Mouse (Mus musculus): Measurements from ENCODE around the gene Kat7. TPM values are rescaled to one million over a fixed set of nuclear protein-coding genes. Genes with fewer than 3 reads are reported as not detected.

Kat7 gene
- polyA plus RNA-seq, 1 experiment from 2014 or later = 85.0 TPM

GRCm38 (mm10) chr11:95295736-95296135, 14.3 kb downstream of the Kat7 start:
- no peak overlapping the region for H3K4me3 ChIP-seq (ENCODE audit: low read length)
- no peak overlapping the region for H3K27ac ChIP-seq (ENCODE audit: low read length)
- H3K9ac ChIP-seq (replicated peaks; ENCODE audit: low read length) = no peak overlapping the region
- H3K4me1 ChIP-seq (ENCODE audit: insufficient read depth, low read length) = no peaks in the 10 kb centered on the region
- WGBS = 94% methylated on average over 13 of the region's 13 CpGs
- H3K36me3 ChIP-seq (ENCODE audit: insufficient read depth, low read length) = peaks cover 47% of the 10 kb centered on the region
- H3K9me3 ChIP-seq (ENCODE audit: low read length) = no peaks in the 10 kb centered on the region
- no peaks in the 10 kb centered on the region for H3K27me3 ChIP-seq (ENCODE audit: insufficient read depth, low read length)
- no peak for ATAC-seq (ENCODE audit: low FRiP score, low TSS enrichment)
- H3K4me2 ChIP-seq (replicated peaks; ENCODE audit: low read depth, low read length) = no peak overlapping the region

GRCm38 (mm10) chr11:95293017-95293624, 16.9 kb downstream of the Kat7 start:
- 81% methylated on average over 8 of the region's 8 CpGs for WGBS
- ATAC-seq (ENCODE audit: low FRiP score, low TSS enrichment) = no peak
- H3K4me1 ChIP-seq (ENCODE audit: insufficient read depth, low read length) = no peaks in the 10 kb centered on the region
- no peak overlapping the region for H3K4me2 ChIP-seq (replicated peaks; ENCODE audit: low read depth, low read length)
- peaks cover 57% of the 10 kb centered on the region for H3K36me3 ChIP-seq (ENCODE audit: insufficient read depth, low read length)
- no peak overlapping the region for H3K27ac ChIP-seq (ENCODE audit: low read length)
- H3K27me3 ChIP-seq (ENCODE audit: insufficient read depth, low read length) = no peaks in the 10 kb centered on the region
- no peak overlapping the region for H3K9ac ChIP-seq (replicated peaks; ENCODE audit: low read length)
- no peaks in the 10 kb centered on the region for H3K9me3 ChIP-seq (ENCODE audit: low read length)
- no peak overlapping the region for H3K4me3 ChIP-seq (ENCODE audit: low read length)

- Histone ChIP-seq H3K4me2 (replicated peaks; ENCODE audit: low read depth, low read length) (no peak overlapping the region), H3K4me3 (ENCODE audit: low read length) (no peak overlapping the region), H3K4me1 (ENCODE audit: insufficient read depth, low read length) (no peaks in the 10 kb centered on the region), H3K36me3 (ENCODE audit: insufficient read depth, low read length) (peaks cover 59% of the 10 kb centered on the region), H3K27ac (ENCODE audit: low read length) (no peak overlapping the region), H3K9me3 (ENCODE audit: low read length) (no peaks in the 10 kb centered on the region), H3K27me3 (ENCODE audit: insufficient read depth, low read length) (no peaks in the 10 kb centered on the region), H3K9ac (replicated peaks; ENCODE audit: low read length) (no peak overlapping the region)
- WGBS = 77% methylated on average over 4 of the region's 4 CpGs
- ATAC-seq (ENCODE audit: low FRiP score, low TSS enrichment) = no peak
Observed at GRCm38 (mm10) chr11:95291998-95292397, 18.0 kb downstream of the Kat7 start.

GRCm38 (mm10) chr11:95282331-95282730, 27.7 kb downstream of the Kat7 start:
- Histone ChIP-seq H3K4me3 (ENCODE audit: low read length) (no peak overlapping the region), H3K9ac (replicated peaks; ENCODE audit: low read length) (no peak overlapping the region), H3K9me3 (ENCODE audit: low read length) (no peaks in the 10 kb centered on the region), H3K4me1 (ENCODE audit: insufficient read depth, low read length) (no peaks in the 10 kb centered on the region), H3K36me3 (ENCODE audit: insufficient read depth, low read length) (peaks cover 84% of the 10 kb centered on the region), H3K27ac (ENCODE audit: low read length) (no peak overlapping the region), H3K4me2 (replicated peaks; ENCODE audit: low read depth, low read length) (no peak overlapping the region), H3K27me3 (ENCODE audit: insufficient read depth, low read length) (no peaks in the 10 kb centered on the region)
- 96% methylated on average over 5 of the region's 5 CpGs for WGBS
- no peak for ATAC-seq (ENCODE audit: low FRiP score, low TSS enrichment)

GRCm38 (mm10) chr11:95279061-95279659, 30.9 kb downstream of the Kat7 start:
- Histone ChIP-seq H3K4me3 (ENCODE audit: low read length) (no peak overlapping the region), H3K9me3 (ENCODE audit: low read length) (no peaks in the 10 kb centered on the region), H3K27me3 (ENCODE audit: insufficient read depth, low read length) (no peaks in the 10 kb centered on the region), H3K4me1 (ENCODE audit: insufficient read depth, low read length) (no peaks in the 10 kb centered on the region), H3K27ac (ENCODE audit: low read length) (no peak overlapping the region), H3K9ac (replicated peaks; ENCODE audit: low read length) (no peak overlapping the region), H3K36me3 (ENCODE audit: insufficient read depth, low read length) (peaks cover 84% of the 10 kb centered on the region), H3K4me2 (replicated peaks; ENCODE audit: low read depth, low read length) (no peak overlapping the region)
- ATAC-seq (ENCODE audit: low FRiP score, low TSS enrichment) = no peak
- WGBS = 91% methylated on average over 4 of the region's 4 CpGs

GRCm38 (mm10) chr11:95276056-95276455, 34.0 kb downstream of the Kat7 start:
- 91% methylated on average over 6 of the region's 6 CpGs for WGBS
- no peak for ATAC-seq (ENCODE audit: low FRiP score, low TSS enrichment)
- Histone ChIP-seq H3K36me3 (ENCODE audit: insufficient read depth, low read length) (peaks cover 88% of the 10 kb centered on the region), H3K27me3 (ENCODE audit: insufficient read depth, low read length) (no peaks in the 10 kb centered on the region), H3K9me3 (ENCODE audit: low read length) (no peaks in the 10 kb centered on the region), H3K27ac (ENCODE audit: low read length) (no peak overlapping the region), H3K4me1 (ENCODE audit: insufficient read depth, low read length) (no peaks in the 10 kb centered on the region), H3K4me2 (replicated peaks; ENCODE audit: low read depth, low read length) (no peak overlapping the region), H3K9ac (replicated peaks; ENCODE audit: low read length) (no peak overlapping the region), H3K4me3 (ENCODE audit: low read length) (no peak overlapping the region)

GRCm38 (mm10) chr11:95274613-95275012, 35.4 kb downstream of the Kat7 start:
- 92% methylated on average over 3 of the region's 3 CpGs for WGBS

GRCm38 (mm10) chr11:95273661-95274060, 36.4 kb downstream of the Kat7 start:
- no peak for ATAC-seq (ENCODE audit: low FRiP score, low TSS enrichment)

More at GRCm38 (mm10) chr11:95274613-95275012, 35.4 kb downstream of the Kat7 start:
- no peaks in the 10 kb centered on the region for H3K9me3 ChIP-seq (ENCODE audit: low read length)
- ATAC-seq (ENCODE audit: low FRiP score, low TSS enrichment) = no peak
- H3K9ac ChIP-seq (replicated peaks; ENCODE audit: low read length) = no peak overlapping the region
- no peaks in the 10 kb centered on the region for H3K27me3 ChIP-seq (ENCODE audit: insufficient read depth, low read length)
- no peaks in the 10 kb centered on the region for H3K4me1 ChIP-seq (ENCODE audit: insufficient read depth, low read length)
- H3K4me3 ChIP-seq (ENCODE audit: low read length) = no peak overlapping the region
- H3K27ac ChIP-seq (ENCODE audit: low read length) = no peak overlapping the region
- H3K36me3 ChIP-seq (ENCODE audit: insufficient read depth, low read length) = peaks cover 87% of the 10 kb centered on the region
- no peak overlapping the region for H3K4me2 ChIP-seq (replicated peaks; ENCODE audit: low read depth, low read length)

GRCm38 (mm10) chr11:95266540-95267245, 43.4 kb downstream of the Kat7 start:
- WGBS = 61% methylated on average over 6 of the region's 6 CpGs
- no peak overlapping the region for H3K4me2 ChIP-seq (replicated peaks; ENCODE audit: low read depth, low read length)
- peaks cover 17% of the 10 kb centered on the region for H3K36me3 ChIP-seq (ENCODE audit: insufficient read depth, low read length)
- no peak overlapping the region for H3K4me3 ChIP-seq (ENCODE audit: low read length)
- no peaks in the 10 kb centered on the region for H3K27me3 ChIP-seq (ENCODE audit: insufficient read depth, low read length)
- H3K4me1 ChIP-seq (ENCODE audit: insufficient read depth, low read length) = no peaks in the 10 kb centered on the region
- ATAC-seq (ENCODE audit: low FRiP score, low TSS enrichment) = 0 out of 2 replicates have a peak, but pooled peaks have one; percentile 40
- no peak overlapping the region for H3K9ac ChIP-seq (replicated peaks; ENCODE audit: low read length)
- H3K27ac ChIP-seq (ENCODE audit: low read length) = no peak overlapping the region
- no peaks in the 10 kb centered on the region for H3K9me3 ChIP-seq (ENCODE audit: low read length)

More at GRCm38 (mm10) chr11:95273661-95274060, 36.4 kb downstream of the Kat7 start:
- Histone ChIP-seq H3K4me2 (replicated peaks; ENCODE audit: low read depth, low read length) (no peak overlapping the region), H3K9me3 (ENCODE audit: low read length) (no peaks in the 10 kb centered on the region), H3K4me3 (ENCODE audit: low read length) (no peak overlapping the region), H3K9ac (replicated peaks; ENCODE audit: low read length) (no peak overlapping the region), H3K27me3 (ENCODE audit: insufficient read depth, low read length) (no peaks in the 10 kb centered on the region), H3K4me1 (ENCODE audit: insufficient read depth, low read length) (no peaks in the 10 kb centered on the region), H3K27ac (ENCODE audit: low read length) (no peak overlapping the region), H3K36me3 (ENCODE audit: insufficient read depth, low read length) (peaks cover 81% of the 10 kb centered on the region)
- 86% methylated on average over 5 of the region's 5 CpGs for WGBS

Data from kidney, embryonic 16.5 days (tissue).